Mouse (Mus musculus) heart, embryonic 12.5 days (tissue): ENCODE data around the gene Npas3. TPM values are rescaled to one million over a fixed set of nuclear protein-coding genes. Genes with fewer than 3 reads are reported as not detected.

Source experiments
- ATAC-seq: fragments of 200-750 bp; cut with Nextera tagmentation; 2 replicates; pipeline ENCODE4 v1.8.0; 2017; ENCODE audit warnings: moderate TSS enrichment, moderate library complexity; ENCODE audit not compliant: insufficient number of reproducible peaks, low FRiP score
- H3K27ac ChIP-seq: fragments of 300-500 bp; sonication (generic); 2 replicates; pipeline ENCODE4 v1.5.1; 2016; ENCODE audit warnings: mild to moderate bottlenecking, moderate library complexity; ENCODE audit not compliant: poor library complexity, severe bottlenecking
- H3K27me3 ChIP-seq: fragments of 300-500 bp; sonication (generic); replicated peaks from 2 replicates; pipeline ENCODE4 v1.6.1; 2016; ENCODE audit warnings: mild to moderate bottlenecking, moderate library complexity
- H3K36me3 ChIP-seq: fragments of 300-500 bp; sonication (generic); 2 replicates; pipeline ENCODE4 v1.6.1; 2016; ENCODE audit warnings: mild to moderate bottlenecking, moderate library complexity
- H3K4me1 ChIP-seq: fragments of 300-500 bp; sonication (generic); replicated peaks from 2 replicates; pipeline ENCODE4 v1.6.1; 2016; ENCODE audit warnings: mild to moderate bottlenecking
- H3K4me2 ChIP-seq: fragments of 300-500 bp; sonication (generic); 2 replicates; pipeline ENCODE4 v1.6.1; 2016; ENCODE audit warnings: mild to moderate bottlenecking, moderate library complexity
- H3K4me3 ChIP-seq: fragments of 300-500 bp; sonication (generic); 2 replicates; pipeline ENCODE4 v1.5.1; 2016; ENCODE audit warnings: mild to moderate bottlenecking
- H3K9ac ChIP-seq: fragments of 300-500 bp; sonication (generic); 2 replicates; pipeline ENCODE4 v1.6.1; 2016; ENCODE audit warnings: mild to moderate bottlenecking, moderate library complexity
- H3K9me3 ChIP-seq: fragments of 300-500 bp; sonication (generic); replicated peaks from 2 replicates; pipeline ENCODE4 v1.6.1; 2016; ENCODE audit warnings: mild to moderate bottlenecking, moderate library complexity
- WGBS: fragments of 180-500 bp; shearing (Covaris S2); methylation state at CpG from one replicate; pipeline ENCODE4 v1.1.7; 2016; 5-methylcytosine and 5-hydroxymethylcytosine counted together
- polyA plus RNA-seq: library from polyadenylated mRNA; unstranded; fragments of >200 nt; fragmentation: Nextera tagmentation; extraction: Ambion mirVana; gene quantifications from 2 replicates; pipeline ENCODE4 v1.2.1, GENCODE M21; 2016

Gene Npas3
- polyA plus RNA-seq, 1 experiment from 2014 or later: 1.9 TPM

- H3K4me1 ChIP-seq: peaks cover 8% of the 10 kb centered on the region
- peaks cover 43% of the 10 kb centered on the region for H3K27me3 ChIP-seq
- H3K9me3 ChIP-seq: no peaks in the 10 kb centered on the region
- H3K27ac ChIP-seq: no peak overlapping the region
- H3K4me3 ChIP-seq: peak overlapping the region; percentile 49
- H3K36me3 ChIP-seq: no peaks in the 10 kb centered on the region
- ATAC-seq: no peak; the same call in 1 of the 2 replicates
- peak overlapping the region; percentile 86 for H3K4me2 ChIP-seq
- WGBS: 30% methylated on average over 14 of the region's 14 CpGs
- peak overlapping the region; percentile 55; the same call in 1 of the 2 replicates for H3K9ac ChIP-seq
Observed at GRCm38 (mm10) chr12:54067419-54067818, 818.9 kb downstream of the Npas3 start.

- H3K9me3 ChIP-seq: no peaks in the 10 kb centered on the region
- H3K4me2 ChIP-seq: peak overlapping the region; percentile 86
- peaks cover 8% of the 10 kb centered on the region for H3K4me1 ChIP-seq
- H3K27ac ChIP-seq: no peak overlapping the region
- H3K36me3 ChIP-seq: no peaks in the 10 kb centered on the region
- H3K9ac ChIP-seq: peak overlapping the region; percentile 55
- 6% methylated on average over 84 of the region's 84 CpGs for WGBS
- peak overlapping the region; percentile 49 for H3K4me3 ChIP-seq
- peak; percentile 77; the same call in 1 of the 2 replicates for ATAC-seq
- peaks cover 42% of the 10 kb centered on the region for H3K27me3 ChIP-seq
Observed at GRCm38 (mm10) chr12:54067886-54068756, 819.6 kb downstream of the Npas3 start.

GRCm38 (mm10) chr12:54068757-54069146 is 820.3 kb downstream of the Npas3 start:
- Histone ChIP-seq H3K4me3 (peak overlapping the region; percentile 49), H3K9me3 (no peaks in the 10 kb centered on the region), H3K4me1 (peaks cover 8% of the 10 kb centered on the region), H3K9ac (peak overlapping the region; percentile 55), H3K36me3 (no peaks in the 10 kb centered on the region), H3K27ac (no peak overlapping the region), H3K4me2 (peak overlapping the region; percentile 86), H3K27me3 (peaks cover 42% of the 10 kb centered on the region)
- no peak for ATAC-seq
- 59% methylated on average over 27 of the region's 27 CpGs for WGBS

DNA sequence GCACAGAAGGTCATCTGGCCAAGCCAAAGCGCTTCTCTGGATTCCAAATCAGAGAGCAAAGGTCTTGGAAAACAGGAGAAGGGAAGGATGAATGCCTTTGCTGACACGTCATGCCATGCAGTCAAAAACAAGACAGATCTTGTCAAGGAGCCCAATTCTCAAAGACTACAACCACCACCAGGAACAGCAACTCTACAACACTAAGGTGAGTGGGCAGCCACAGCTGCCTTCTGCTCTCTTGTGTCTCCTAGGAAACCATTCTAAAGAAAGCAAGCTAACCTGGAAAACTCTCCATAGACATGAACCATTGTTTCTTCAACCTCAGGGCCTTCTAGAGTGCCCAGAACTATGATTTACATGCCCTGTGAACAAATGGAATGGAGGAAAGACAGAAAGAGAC is 825.5 kb downstream of the Npas3 start:
- H3K4me1 ChIP-seq: no peaks in the 10 kb centered on the region
- no peak overlapping the region for H3K27ac ChIP-seq
- 0 out of 2 replicates have a peak, but pooled peaks cover 5% of the 10 kb centered on the region for H3K9me3 ChIP-seq
- no peaks in the 10 kb centered on the region for H3K36me3 ChIP-seq
- no peak for ATAC-seq
- H3K27me3 ChIP-seq: peaks cover 4% of the 10 kb centered on the region
- no peak overlapping the region for H3K4me3 ChIP-seq
- H3K4me2 ChIP-seq: no peak overlapping the region
- WGBS: 78% methylated on average over 2 of the region's 2 CpGs
- H3K9ac ChIP-seq: no peak overlapping the region

- H3K36me3 ChIP-seq: no peaks in the 10 kb centered on the region
- H3K4me1 ChIP-seq: 0 out of 2 replicates have a peak, but pooled peaks cover 3% of the 10 kb centered on the region
- no peaks in the 10 kb centered on the region for H3K27me3 ChIP-seq
- H3K9ac ChIP-seq: no peak overlapping the region
- ATAC-seq: no peak
- no peak overlapping the region for H3K27ac ChIP-seq
- WGBS: 87% methylated on average over 3 of the region's 3 CpGs
- H3K4me2 ChIP-seq: no peak overlapping the region
- no peak overlapping the region for H3K4me3 ChIP-seq
- H3K9me3 ChIP-seq: no peaks in the 10 kb centered on the region
Observed at GRCm38 (mm10) chr12:54080996-54081395, 832.5 kb downstream of the Npas3 start.

DNA sequence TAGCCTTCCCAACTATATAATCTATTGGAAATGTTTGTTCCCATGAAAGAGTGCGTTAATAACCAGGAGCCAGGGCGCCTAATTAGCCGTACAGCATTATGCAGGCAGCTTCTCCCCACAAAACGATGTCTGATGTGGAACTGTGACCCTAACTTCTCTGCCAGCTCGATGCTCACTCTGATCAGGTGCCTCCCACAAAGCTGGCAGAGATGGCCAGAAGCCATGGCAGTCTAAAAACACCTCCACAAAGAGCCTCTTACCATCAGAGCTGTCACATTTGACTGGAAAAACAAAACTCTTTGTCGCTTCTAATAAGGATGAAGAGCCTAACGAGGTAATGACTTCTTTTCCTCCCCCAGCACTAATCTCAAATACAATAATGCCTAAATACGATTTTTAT is 845.3 kb downstream of the Npas3 start:
- ATAC-seq: no peak
- no peak overlapping the region for H3K4me2 ChIP-seq
- H3K27me3 ChIP-seq: no peaks in the 10 kb centered on the region
- no peak overlapping the region for H3K27ac ChIP-seq
- H3K9ac ChIP-seq: no peak overlapping the region
- no peaks in the 10 kb centered on the region for H3K4me1 ChIP-seq
- no peaks in the 10 kb centered on the region for H3K9me3 ChIP-seq
- H3K4me3 ChIP-seq: no peak overlapping the region
- H3K36me3 ChIP-seq: no peaks in the 10 kb centered on the region
- WGBS: 79% methylated on average over 8 of the region's 8 CpGs

DNA sequence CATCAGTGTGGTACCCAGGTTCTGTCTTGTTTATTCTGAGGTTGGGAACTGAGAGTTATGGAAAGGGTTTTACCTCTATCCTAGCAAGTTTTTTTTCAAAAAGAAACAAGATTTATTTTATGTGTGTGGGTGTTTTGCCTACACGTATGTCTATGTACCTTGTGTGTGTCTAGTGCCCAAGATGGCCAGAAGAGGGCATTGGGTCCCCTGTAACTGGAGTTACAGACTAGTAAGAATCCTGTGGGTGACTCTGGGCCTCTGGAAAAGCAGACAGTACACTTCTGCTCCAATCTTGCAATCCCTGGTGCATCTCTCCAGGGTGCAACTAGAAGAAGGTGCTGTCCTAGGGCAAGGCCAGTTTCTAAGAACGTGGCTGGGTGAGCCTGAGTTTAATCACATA is 848.0 kb downstream of the Npas3 start:
- no peaks in the 10 kb centered on the region for H3K9me3 ChIP-seq
- H3K9ac ChIP-seq: no peak overlapping the region
- H3K4me2 ChIP-seq: no peak overlapping the region
- no peaks in the 10 kb centered on the region for H3K36me3 ChIP-seq
- WGBS: 62% methylated on average over 2 of the region's 2 CpGs
- no peak overlapping the region for H3K27ac ChIP-seq
- H3K27me3 ChIP-seq: no peaks in the 10 kb centered on the region
- no peak overlapping the region for H3K4me3 ChIP-seq
- H3K4me1 ChIP-seq: no peaks in the 10 kb centered on the region
- ATAC-seq: no peak

- no peak overlapping the region for H3K9ac ChIP-seq
- no peaks in the 10 kb centered on the region for H3K36me3 ChIP-seq
- no peak for ATAC-seq
- WGBS: 65% methylated on average over 6 of the region's 6 CpGs
- no peaks in the 10 kb centered on the region for H3K27me3 ChIP-seq
- no peaks in the 10 kb centered on the region for H3K9me3 ChIP-seq
- H3K4me3 ChIP-seq: no peak overlapping the region
- no peaks in the 10 kb centered on the region for H3K4me1 ChIP-seq
- H3K4me2 ChIP-seq: no peak overlapping the region
- no peak overlapping the region for H3K27ac ChIP-seq
Observed at GRCm38 (mm10) chr12:54098136-54098535, 849.7 kb downstream of the Npas3 start.

GRCm38 (mm10) chr12:54098785-54099184 is 850.3 kb downstream of the Npas3 start:
- Histone ChIP-seq H3K36me3 (no peaks in the 10 kb centered on the region), H3K4me2 (no peak overlapping the region), H3K4me3 (no peak overlapping the region), H3K9me3 (no peaks in the 10 kb centered on the region), H3K27me3 (no peaks in the 10 kb centered on the region), H3K9ac (no peak overlapping the region), H3K4me1 (no peaks in the 10 kb centered on the region), H3K27ac (no peak overlapping the region)
- ATAC-seq: 0 out of 2 replicates have a peak, but pooled peaks have one; percentile 24
- WGBS: 10% methylated on average over 6 of the region's 6 CpGs

DNA sequence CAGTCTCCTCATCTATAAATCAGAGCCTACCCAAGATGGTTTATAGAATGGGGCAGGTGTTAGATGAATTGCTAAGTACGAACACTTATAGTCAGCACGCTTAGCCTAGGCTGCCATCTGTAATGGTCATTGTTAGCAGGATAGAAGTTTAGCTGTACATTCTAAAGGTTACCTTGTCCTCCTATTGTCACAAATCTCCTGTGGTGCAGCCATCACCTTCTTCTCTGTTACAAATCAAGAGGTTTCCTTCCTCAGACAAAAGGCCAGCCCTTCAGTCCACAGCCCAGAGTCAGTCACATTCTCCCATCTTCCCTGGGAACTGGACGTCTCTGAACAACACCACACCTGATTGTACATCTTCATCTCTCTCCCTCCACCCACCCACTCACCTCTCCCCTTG is 851.0 kb downstream of the Npas3 start:
- H3K27me3 ChIP-seq: no peaks in the 10 kb centered on the region
- H3K9me3 ChIP-seq: no peaks in the 10 kb centered on the region
- no peak overlapping the region for H3K4me3 ChIP-seq
- ATAC-seq: no peak
- no peak overlapping the region for H3K9ac ChIP-seq
- WGBS: 85% methylated on average over 3 of the region's 3 CpGs
- no peak overlapping the region for H3K27ac ChIP-seq
- no peak overlapping the region for H3K4me2 ChIP-seq
- no peaks in the 10 kb centered on the region for H3K4me1 ChIP-seq
- H3K36me3 ChIP-seq: no peaks in the 10 kb centered on the region

GRCm38 (mm10) chr12:54101307-54101870 is 852.9 kb downstream of the Npas3 start:
- H3K36me3 ChIP-seq: no peaks in the 10 kb centered on the region
- no peak overlapping the region for H3K9ac ChIP-seq
- H3K9me3 ChIP-seq: no peaks in the 10 kb centered on the region
- H3K27me3 ChIP-seq: no peaks in the 10 kb centered on the region
- H3K4me2 ChIP-seq: no peak overlapping the region
- no peak for ATAC-seq
- peaks cover 3% of the 10 kb centered on the region; the same call in 1 of the 2 replicates for H3K4me1 ChIP-seq
- 66% methylated on average over 4 of the region's 5 CpGs for WGBS
- no peak overlapping the region for H3K4me3 ChIP-seq
- H3K27ac ChIP-seq: no peak overlapping the region
